Mouse (Mus musculus): ENCODE measurements around the gene Nuak2. TPM values are rescaled to one million over a fixed set of nuclear protein-coding genes. Genes with fewer than 3 reads are reported as not detected.

The Nuak2 gene
- polyA plus RNA-seq, 2 experiments = 1.2 to 2.0 TPM

DNA sequence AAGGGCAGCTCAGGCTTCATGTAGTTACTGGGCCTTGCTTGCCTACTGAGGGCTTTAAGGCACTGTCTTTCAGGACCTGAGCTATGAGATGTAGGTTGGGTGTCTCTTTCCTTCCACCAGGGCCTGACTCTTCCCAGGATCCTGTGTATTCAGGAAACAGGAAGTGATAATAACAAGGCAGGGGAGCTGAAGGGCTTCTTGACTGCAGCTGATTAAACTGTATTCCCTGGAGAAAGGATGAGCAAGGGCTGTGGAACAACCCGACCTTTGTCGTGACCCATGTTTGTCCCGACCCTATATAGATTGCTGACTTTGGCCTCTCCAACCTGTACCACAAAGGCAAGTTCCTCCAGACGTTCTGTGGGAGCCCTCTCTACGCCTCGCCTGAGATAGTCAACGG is 13.7 kb downstream of the Nuak2 start:
- Histone ChIP-seq H3K9ac (replicated peaks) (no peak overlapping the region), H3K27ac (no peak overlapping the region), H3K27me3 (ENCODE audit: control insufficient read depth, insufficient read depth, low read length) (no peaks in the 10 kb centered on the region), H3K36me3 (replicated peaks; ENCODE audit: control insufficient read depth, insufficient read depth, low read depth) (no peaks in the 10 kb centered on the region), H3K4me3 (ENCODE audit: insufficient read depth in 1 of 2, low read depth in 2 of 2, low read length in 2 of 2) (no peak overlapping the region), H3K9me3 (ENCODE audit: control insufficient read depth, low read length) (no peaks in the 10 kb centered on the region), H3K4me2 (ENCODE audit: low read depth) (no peak overlapping the region), H3K4me1 (replicated peaks; ENCODE audit: control insufficient read depth in 2 of 2, insufficient read depth in 2 of 2, low read length in 1 of 2) (peaks cover 7 to 13% of the 10 kb centered on the region in 2 experiments)
- DNase-seq (ENCODE audit: low read depth in 3 of 3, low spot score in 3 of 3) (no peak), ATAC-seq (ENCODE audit: insufficient read depth) (no peak)
- TF ChIP-seq EP300 (IDR thresholded peaks at IDR 0.05; ENCODE audit: low read depth) = no peak
- no peak for TF ChIP-seq CTCF (IDR thresholded peaks at IDR 0.05; ENCODE audit: low read depth)
- WGBS (ENCODE audit: insufficient replicate concordance) = 58% methylated on average over 7 of the region's 7 CpGs

GRCm38 (mm10) chr1:132330397-132330796 is 14.5 kb downstream of the Nuak2 start:
- H3K27me3 ChIP-seq (ENCODE audit: control insufficient read depth, insufficient read depth, low read length) = no peaks in the 10 kb centered on the region

GRCm38 (mm10) chr1:132331283-132331682 is 15.4 kb downstream of the Nuak2 start:
- Histone ChIP-seq H3K4me2 (ENCODE audit: low read depth) (no peak overlapping the region), H3K27ac (no peak overlapping the region), H3K27me3 (ENCODE audit: control insufficient read depth, insufficient read depth, low read length) (no peaks in the 10 kb centered on the region), H3K9me3 (ENCODE audit: control insufficient read depth, low read length) (no peaks in the 10 kb centered on the region), H3K9ac (replicated peaks) (no peak overlapping the region), H3K4me1 (replicated peaks; ENCODE audit: control insufficient read depth in 2 of 2, insufficient read depth in 2 of 2, low read length in 1 of 2) (peaks cover 13 to 24% of the 10 kb centered on the region in 2 experiments), H3K4me3 (ENCODE audit: insufficient read depth in 1 of 2, low read depth in 2 of 2, low read length in 2 of 2) (no peak overlapping the region), H3K36me3 (replicated peaks; ENCODE audit: control insufficient read depth, insufficient read depth, low read depth) (no peaks in the 10 kb centered on the region)
- DNase-seq (ENCODE audit: low read depth in 3 of 3, low spot score in 3 of 3) (no peak), ATAC-seq (ENCODE audit: insufficient read depth) (no peak)
- TF ChIP-seq EP300 (IDR thresholded peaks at IDR 0.05; ENCODE audit: low read depth) (no peak), CTCF (IDR thresholded peaks at IDR 0.05; ENCODE audit: low read depth) (peak; percentile 24; the same call in 1 of the 2 replicates)
- 76% methylated on average over 17 of the region's 17 CpGs for WGBS (ENCODE audit: insufficient replicate concordance)

More at GRCm38 (mm10) chr1:132330397-132330796, 14.5 kb downstream of the Nuak2 start:
- H3K9me3 ChIP-seq (ENCODE audit: control insufficient read depth, low read length) = no peaks in the 10 kb centered on the region
- no peaks in the 10 kb centered on the region for H3K36me3 ChIP-seq (replicated peaks; ENCODE audit: control insufficient read depth, insufficient read depth, low read depth)
- no peak overlapping the region for H3K9ac ChIP-seq (replicated peaks)
- H3K4me1 ChIP-seq (replicated peaks; ENCODE audit: control insufficient read depth in 2 of 2, insufficient read depth in 2 of 2, low read length in 1 of 2) = peaks cover 13 to 20% of the 10 kb centered on the region in 2 experiments
- DNase-seq (ENCODE audit: low read depth in 3 of 3, low spot score in 3 of 3) = no peak
- no peak overlapping the region for H3K4me3 ChIP-seq (ENCODE audit: insufficient read depth in 1 of 2, low read depth in 2 of 2, low read length in 2 of 2)
- H3K4me2 ChIP-seq (ENCODE audit: low read depth) = no peak overlapping the region
- 79% methylated on average over 15 of the region's 15 CpGs for WGBS (ENCODE audit: insufficient replicate concordance)
- H3K27ac ChIP-seq = no peak overlapping the region
- TF ChIP-seq CTCF (IDR thresholded peaks at IDR 0.05; ENCODE audit: low read depth) = no peak
- ATAC-seq (ENCODE audit: insufficient read depth) = no peak

- Histone ChIP-seq H3K4me2 (ENCODE audit: low read depth) (peak overlapping the region; percentile 24; the same call in 1 of the 2 replicates), H3K4me1 (replicated peaks; ENCODE audit: control insufficient read depth in 2 of 2, insufficient read depth in 2 of 2, low read length in 1 of 2) (peaks cover 16 to 34% of the 10 kb centered on the region in 2 experiments), H3K27ac (no peak overlapping the region), H3K27me3 (ENCODE audit: control insufficient read depth, insufficient read depth, low read length) (no peaks in the 10 kb centered on the region), H3K4me3 (ENCODE audit: insufficient read depth in 1 of 2, low read depth in 2 of 2, low read length in 2 of 2) (no peak overlapping the region), H3K9me3 (ENCODE audit: control insufficient read depth, low read length) (no peaks in the 10 kb centered on the region), H3K36me3 (replicated peaks; ENCODE audit: control insufficient read depth, insufficient read depth, low read depth) (no peaks in the 10 kb centered on the region), H3K9ac (replicated peaks) (no peak overlapping the region)
- DNase-seq (ENCODE audit: low read depth in 3 of 3, low spot score in 3 of 3) (no peak), ATAC-seq (ENCODE audit: insufficient read depth) (no peak)
- no peak for TF ChIP-seq EP300 (IDR thresholded peaks at IDR 0.05; ENCODE audit: low read depth)
- no peak for TF ChIP-seq CTCF (IDR thresholded peaks at IDR 0.05; ENCODE audit: low read depth)
- WGBS (ENCODE audit: insufficient replicate concordance) = 61% methylated on average over 2 of the region's 2 CpGs
These were observed 17.3 kb downstream of the Nuak2 start for GRCm38 (mm10) chr1:132333201-132333600.

GRCm38 (mm10) chr1:132333675-132334141 is 17.8 kb downstream of the Nuak2 start:
- no peak for DNase-seq (ENCODE audit: low read depth in 3 of 3, low spot score in 3 of 3)
- Histone ChIP-seq H3K9me3 (ENCODE audit: control insufficient read depth, low read length) (no peaks in the 10 kb centered on the region), H3K4me2 (ENCODE audit: low read depth) (peak overlapping the region; percentile 24; the same call in 1 of the 2 replicates), H3K9ac (replicated peaks) (no peak overlapping the region), H3K27me3 (ENCODE audit: control insufficient read depth, insufficient read depth, low read length) (no peaks in the 10 kb centered on the region), H3K36me3 (replicated peaks; ENCODE audit: control insufficient read depth, insufficient read depth, low read depth) (no peaks in the 10 kb centered on the region), H3K4me1 (replicated peaks; ENCODE audit: control insufficient read depth in 2 of 2, insufficient read depth in 2 of 2, low read length in 1 of 2) (peaks cover 18 to 39% of the 10 kb centered on the region in 2 experiments), H3K4me3 (ENCODE audit: insufficient read depth in 1 of 2, low read depth in 2 of 2, low read length in 2 of 2) (no peak overlapping the region), H3K27ac (no peak overlapping the region)
- no peak for TF ChIP-seq CTCF (IDR thresholded peaks at IDR 0.05; ENCODE audit: low read depth)
- no peak for TF ChIP-seq EP300 (IDR thresholded peaks at IDR 0.05; ENCODE audit: low read depth)
- 30% methylated on average over 4 of the region's 4 CpGs for WGBS (ENCODE audit: insufficient replicate concordance)
- ATAC-seq (ENCODE audit: insufficient read depth) = peak; percentile 65
